Mouse (Mus musculus) intestine, embryonic 15.5 days (tissue): Measurements from ENCODE around the gene Hdac4. TPM values are rescaled to one million over a fixed set of nuclear protein-coding genes. Genes with fewer than 3 reads are reported as not detected.
A peak's percentile ranks its signal among the peaks of the same experiment; 100 is the strongest.

Experiments
- ATAC-seq: fragments of 200-750 bp; cut with Nextera tagmentation; 2 replicates; pipeline ENCODE4 v1.8.0; 2017; ENCODE audit warnings: moderate TSS enrichment, moderate library complexity
- H3K27ac ChIP-seq: fragments of 300-500 bp; sonication (generic); 2 replicates; pipeline ENCODE4 v1.5.1; 2015; ENCODE audit warnings: mild to moderate bottlenecking, inconsistent platforms
- H3K27me3 ChIP-seq: fragments of 300-500 bp; sonication (generic); replicated peaks from 2 replicates; pipeline ENCODE4 v1.6.1; 2015; ENCODE audit warnings: inconsistent platforms
- H3K36me3 ChIP-seq: fragments of 300-500 bp; sonication (generic); 2 replicates; pipeline ENCODE4 v1.6.1; 2015; ENCODE audit warnings: inconsistent platforms
- H3K4me1 ChIP-seq: fragments of 300-500 bp; sonication (generic); replicated peaks from 2 replicates; pipeline ENCODE4 v1.6.1; 2015; ENCODE audit warnings: inconsistent platforms
- H3K4me2 ChIP-seq: fragments of 300-500 bp; sonication (generic); replicated peaks from 2 replicates; pipeline ENCODE4 v1.6.1; 2015; ENCODE audit warnings: mild to moderate bottlenecking, inconsistent platforms
- H3K4me3 ChIP-seq: fragments of 300-500 bp; sonication (generic); replicated peaks from 2 replicates; pipeline ENCODE4 v1.5.1; 2015; ENCODE audit warnings: inconsistent platforms
- H3K9ac ChIP-seq: fragments of 300-500 bp; sonication (generic); 2 replicates; pipeline ENCODE4 v1.6.1; 2015; ENCODE audit warnings: inconsistent platforms
- H3K9me3 ChIP-seq: fragments of 300-500 bp; sonication (generic); 2 replicates; pipeline ENCODE4 v1.6.1; 2016; ENCODE audit warnings: inconsistent platforms
- WGBS: fragments of 180-500 bp; shearing (Covaris S2); methylation state at CpG from one replicate; pipeline ENCODE4 v1.1.7; 2015; 5-methylcytosine and 5-hydroxymethylcytosine counted together
- polyA plus RNA-seq: library from polyadenylated mRNA; unstranded; fragments of >200 nt; fragmentation: Nextera tagmentation; extraction: Ambion mirVana; gene quantifications from 2 replicates; pipeline ENCODE4 v1.2.1, GENCODE M21; 2015

Hdac4 gene
- polyA plus RNA-seq, 1 experiment from 2014 or later: 12.5 TPM

DNA sequence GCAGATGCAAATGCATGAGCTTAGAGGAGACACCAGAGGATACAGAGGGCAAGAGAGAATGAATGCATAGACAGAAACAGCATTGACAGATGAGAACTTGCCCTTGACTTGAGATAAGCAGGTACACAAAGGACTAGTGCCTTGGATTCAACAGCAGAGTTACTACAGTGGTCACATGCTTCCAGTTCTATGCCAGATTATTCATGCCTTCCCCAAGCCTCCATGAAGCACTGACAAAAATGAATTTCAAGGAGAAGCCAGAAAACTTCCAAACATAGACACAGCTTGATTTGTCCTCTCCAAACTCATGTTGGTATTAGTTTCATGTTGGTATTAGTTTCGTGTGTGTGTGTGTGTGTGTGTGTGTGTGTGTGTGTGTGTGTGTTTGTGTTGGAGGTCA, 149.8 kb downstream of the Hdac4 start:
- H3K36me3 ChIP-seq: no peaks in the 10 kb centered on the region
- 67% methylated on average over 1 of the region's 1 CpGs for WGBS

DNA sequence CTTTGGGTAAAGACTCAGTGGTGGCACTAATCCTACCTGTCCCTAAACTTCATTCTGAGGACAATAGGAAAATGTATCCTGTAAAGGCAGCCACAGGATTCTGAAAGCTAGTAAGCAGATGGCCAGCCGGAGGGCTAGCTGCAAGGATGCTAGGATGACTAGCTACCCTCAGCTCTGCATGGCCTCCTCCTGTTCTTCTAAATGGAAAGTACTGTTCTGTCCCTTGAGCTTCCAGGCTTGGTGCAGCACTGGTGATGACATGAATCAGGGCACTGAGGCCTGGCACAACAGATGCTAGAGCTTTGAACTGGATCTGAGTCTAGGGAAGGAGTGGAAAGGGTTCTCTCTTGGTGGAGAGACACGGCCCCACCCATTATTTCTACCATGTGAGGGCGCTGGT, 150.6 kb downstream of the Hdac4 start:
- Histone ChIP-seq H3K27me3 (no peaks in the 10 kb centered on the region), H3K27ac (no peak overlapping the region), H3K4me2 (no peak overlapping the region), H3K36me3 (no peaks in the 10 kb centered on the region), H3K9me3 (no peaks in the 10 kb centered on the region), H3K4me1 (0 out of 2 replicates have a peak, but pooled peaks cover 4% of the 10 kb centered on the region), H3K4me3 (no peak overlapping the region), H3K9ac (no peak overlapping the region)
- WGBS: 93% methylated on average over 3 of the region's 3 CpGs
- no peak for ATAC-seq

More for the DNA sequence above, 149.8 kb downstream of the Hdac4 start:
- H3K4me1 ChIP-seq: peaks cover 4% of the 10 kb centered on the region; the same call in 1 of the 2 replicates
- no peaks in the 10 kb centered on the region for H3K9me3 ChIP-seq
- H3K9ac ChIP-seq: no peak overlapping the region
- no peak overlapping the region for H3K27ac ChIP-seq
- H3K27me3 ChIP-seq: no peaks in the 10 kb centered on the region
- H3K4me3 ChIP-seq: no peak overlapping the region
- ATAC-seq: no peak
- H3K4me2 ChIP-seq: no peak overlapping the region

DNA sequence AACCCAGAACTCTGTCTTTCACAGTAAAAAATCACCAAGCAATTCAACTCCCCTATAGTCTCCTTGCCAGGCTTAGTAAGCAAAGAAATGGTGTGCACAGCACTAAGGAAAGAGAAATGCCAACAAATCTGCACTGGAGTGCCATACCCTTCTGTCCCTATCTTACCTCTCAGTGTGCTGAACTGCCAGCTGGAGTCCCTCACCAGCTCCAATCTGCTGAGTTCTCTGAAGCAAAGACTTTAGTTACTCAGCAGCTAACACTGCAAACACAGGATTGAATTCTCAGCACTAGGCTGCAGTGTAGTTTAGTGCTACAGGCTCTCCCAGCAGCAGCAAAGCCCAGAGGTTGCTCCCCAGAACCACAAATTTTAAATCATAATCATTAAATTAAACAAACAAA, 151.5 kb downstream of the Hdac4 start:
- H3K27me3 ChIP-seq: no peaks in the 10 kb centered on the region
- H3K9me3 ChIP-seq: no peaks in the 10 kb centered on the region
- H3K36me3 ChIP-seq: no peaks in the 10 kb centered on the region
- no peak overlapping the region for H3K27ac ChIP-seq
- H3K4me2 ChIP-seq: no peak overlapping the region
- H3K4me3 ChIP-seq: no peak overlapping the region
- no peak overlapping the region for H3K9ac ChIP-seq
- H3K4me1 ChIP-seq: 0 out of 2 replicates have a peak, but pooled peaks cover 4% of the 10 kb centered on the region
- no peak for ATAC-seq

DNA sequence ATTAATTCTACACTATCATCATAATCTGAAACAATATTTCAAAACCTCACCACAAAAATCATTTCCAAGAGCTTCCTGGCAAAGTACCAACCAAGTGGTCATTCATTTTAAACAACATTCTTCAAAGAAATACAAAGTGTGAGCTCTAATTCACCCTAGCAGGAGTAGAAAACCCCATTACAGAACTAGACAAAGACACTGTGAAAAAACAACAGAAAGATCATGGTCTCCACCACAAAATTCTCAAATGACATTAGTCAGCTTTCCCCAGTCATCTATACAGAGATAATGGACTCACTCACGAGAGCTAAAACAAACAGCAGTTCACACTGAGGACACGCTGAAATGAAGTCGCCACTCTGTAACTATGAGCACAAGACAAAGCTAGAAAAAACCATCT, 153.4 kb downstream of the Hdac4 start:
- Histone ChIP-seq H3K36me3 (no peaks in the 10 kb centered on the region), H3K27ac (no peak overlapping the region), H3K4me2 (no peak overlapping the region), H3K27me3 (no peaks in the 10 kb centered on the region), H3K4me3 (no peak overlapping the region), H3K4me1 (0 out of 2 replicates have a peak, but pooled peaks cover 8% of the 10 kb centered on the region), H3K9ac (no peak overlapping the region), H3K9me3 (no peaks in the 10 kb centered on the region)
- WGBS: 19% methylated on average over 3 of the region's 3 CpGs
- ATAC-seq: no peak

DNA sequence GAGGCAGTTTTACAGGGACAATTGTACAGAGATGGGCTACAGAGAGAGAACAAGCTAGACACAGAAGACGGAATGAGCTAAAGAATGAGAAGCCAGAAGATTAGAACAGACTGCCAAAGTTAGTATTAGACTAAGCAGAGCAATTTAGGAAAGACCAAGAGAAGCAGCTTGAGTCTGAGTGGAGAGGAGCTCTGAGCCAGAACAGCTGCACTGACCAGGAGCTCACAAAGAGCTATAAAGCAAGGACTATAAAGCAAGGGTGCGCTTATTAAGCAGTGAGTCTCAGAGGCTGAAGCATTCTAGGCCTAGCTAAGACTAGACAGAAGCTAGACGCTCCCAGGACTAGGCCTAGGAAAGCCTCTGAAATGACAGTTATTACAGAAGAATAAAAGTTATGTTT, 154.2 kb downstream of the Hdac4 start:
- Histone ChIP-seq H3K27ac (no peak overlapping the region), H3K27me3 (no peaks in the 10 kb centered on the region), H3K4me1 (0 out of 2 replicates have a peak, but pooled peaks cover 8% of the 10 kb centered on the region), H3K4me2 (no peak overlapping the region), H3K36me3 (no peaks in the 10 kb centered on the region), H3K9ac (no peak overlapping the region), H3K4me3 (no peak overlapping the region), H3K9me3 (no peaks in the 10 kb centered on the region)
- ATAC-seq: no peak
- WGBS: 57% methylated on average over 3 of the region's 3 CpGs

GRCm38 (mm10) chr1:92038714-92039113, 156.8 kb downstream of the Hdac4 start:
- Histone ChIP-seq H3K4me3 (no peak overlapping the region), H3K27ac (no peak overlapping the region), H3K9me3 (no peaks in the 10 kb centered on the region), H3K9ac (no peak overlapping the region), H3K4me1 (0 out of 2 replicates have a peak, but pooled peaks cover 8% of the 10 kb centered on the region), H3K27me3 (no peaks in the 10 kb centered on the region), H3K36me3 (no peaks in the 10 kb centered on the region), H3K4me2 (no peak overlapping the region)
- peak; percentile 55; the same call in 1 of the 2 replicates for ATAC-seq
- 20% methylated on average over 1 of the region's 1 CpGs for WGBS

DNA sequence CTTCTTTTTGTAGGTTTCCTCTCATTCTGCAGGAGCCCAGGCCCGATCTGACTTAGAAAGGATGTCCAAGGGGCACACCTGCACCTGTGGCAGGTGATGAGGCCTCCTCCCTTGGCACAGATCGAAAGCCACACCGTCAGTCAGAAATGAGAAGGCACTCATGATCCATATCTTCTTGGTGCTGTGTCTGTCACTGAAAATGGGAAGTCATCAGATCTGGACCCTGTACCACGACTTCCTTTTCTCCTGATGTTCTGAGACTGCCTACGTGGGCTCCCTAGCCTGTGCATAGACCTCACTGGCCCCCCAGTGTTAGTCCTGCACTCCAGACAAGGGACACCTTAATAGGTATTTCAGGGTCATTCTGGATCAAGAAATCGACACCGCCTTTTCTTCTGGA, 158.5 kb downstream of the Hdac4 start:
- Histone ChIP-seq H3K9ac (no peak overlapping the region), H3K27ac (no peak overlapping the region), H3K9me3 (no peaks in the 10 kb centered on the region), H3K4me2 (no peak overlapping the region), H3K4me1 (0 out of 2 replicates have a peak, but pooled peaks cover 3% of the 10 kb centered on the region), H3K27me3 (no peaks in the 10 kb centered on the region), H3K4me3 (no peak overlapping the region), H3K36me3 (no peaks in the 10 kb centered on the region)
- WGBS: 91% methylated on average over 7 of the region's 7 CpGs
- ATAC-seq: no peak

- Histone ChIP-seq H3K9me3 (no peaks in the 10 kb centered on the region), H3K4me2 (no peak overlapping the region), H3K27me3 (no peaks in the 10 kb centered on the region), H3K27ac (no peak overlapping the region), H3K4me1 (0 out of 2 replicates have a peak, but pooled peaks cover 3% of the 10 kb centered on the region), H3K36me3 (no peaks in the 10 kb centered on the region), H3K9ac (no peak overlapping the region), H3K4me3 (no peak overlapping the region)
- WGBS: 64% methylated on average over 6 of the region's 6 CpGs
- ATAC-seq: no peak; the same call in 1 of the 2 replicates
Observed at GRCm38 (mm10) chr1:92035770-92036169, 159.7 kb downstream of the Hdac4 start.

- Histone ChIP-seq H3K27me3 (no peaks in the 10 kb centered on the region), H3K9ac (no peak overlapping the region), H3K9me3 (no peaks in the 10 kb centered on the region), H3K36me3 (no peaks in the 10 kb centered on the region), H3K4me3 (no peak overlapping the region), H3K27ac (no peak overlapping the region), H3K4me1 (0 out of 2 replicates have a peak, but pooled peaks cover 3% of the 10 kb centered on the region), H3K4me2 (no peak overlapping the region)
- WGBS: 83% methylated on average over 3 of the region's 3 CpGs
- no peak for ATAC-seq
Observed at GRCm38 (mm10) chr1:92034247-92034646, 161.3 kb downstream of the Hdac4 start.

GRCm38 (mm10) chr1:92033463-92033862, 162.0 kb downstream of the Hdac4 start:
- H3K36me3 ChIP-seq: no peaks in the 10 kb centered on the region
- WGBS: 92% methylated on average over 7 of the region's 7 CpGs
- H3K27me3 ChIP-seq: no peaks in the 10 kb centered on the region
- ATAC-seq: no peak
- H3K4me2 ChIP-seq: no peak overlapping the region
- H3K4me3 ChIP-seq: no peak overlapping the region
- H3K4me1 ChIP-seq: no peaks in the 10 kb centered on the region
- no peaks in the 10 kb centered on the region for H3K9me3 ChIP-seq
- H3K9ac ChIP-seq: no peak overlapping the region
- no peak overlapping the region for H3K27ac ChIP-seq

DNA sequence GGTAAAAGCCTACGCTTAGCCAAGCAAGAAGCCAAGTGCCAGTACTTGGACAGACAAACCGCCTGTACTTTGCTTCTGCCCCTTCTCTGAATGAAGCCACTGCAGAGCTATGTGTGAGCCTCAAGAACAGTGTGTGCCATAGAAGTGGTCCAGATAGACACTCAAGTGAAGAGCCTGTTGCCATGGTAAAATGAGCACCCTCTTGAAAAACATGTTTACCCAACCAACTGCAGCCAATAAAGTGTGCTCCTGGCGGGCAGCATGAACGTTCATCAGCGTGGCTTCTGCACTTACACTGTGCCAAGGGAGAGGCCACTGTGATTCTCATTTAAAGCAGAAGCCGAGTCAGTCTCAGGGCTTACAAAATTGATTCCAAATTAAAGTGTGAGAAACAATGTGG, 165.0 kb downstream of the Hdac4 start:
- Histone ChIP-seq H3K4me3 (no peak overlapping the region), H3K4me2 (no peak overlapping the region), H3K36me3 (peaks cover 3% of the 10 kb centered on the region; the same call in 1 of the 2 replicates), H3K9me3 (no peaks in the 10 kb centered on the region), H3K27me3 (no peaks in the 10 kb centered on the region), H3K4me1 (no peaks in the 10 kb centered on the region), H3K9ac (no peak overlapping the region), H3K27ac (no peak overlapping the region)
- no peak for ATAC-seq
- 84% methylated on average over 6 of the region's 6 CpGs for WGBS

- H3K27me3 ChIP-seq: no peaks in the 10 kb centered on the region
- H3K4me1 ChIP-seq: no peaks in the 10 kb centered on the region
- no peak overlapping the region for H3K9ac ChIP-seq
- ATAC-seq: no peak
- 90% methylated on average over 2 of the region's 2 CpGs for WGBS
- no peaks in the 10 kb centered on the region for H3K9me3 ChIP-seq
- H3K36me3 ChIP-seq: peaks cover 3% of the 10 kb centered on the region; the same call in 1 of the 2 replicates
- no peak overlapping the region for H3K27ac ChIP-seq
- no peak overlapping the region for H3K4me2 ChIP-seq
- H3K4me3 ChIP-seq: no peak overlapping the region
Observed at GRCm38 (mm10) chr1:92028158-92028557, 167.3 kb downstream of the Hdac4 start.

DNA sequence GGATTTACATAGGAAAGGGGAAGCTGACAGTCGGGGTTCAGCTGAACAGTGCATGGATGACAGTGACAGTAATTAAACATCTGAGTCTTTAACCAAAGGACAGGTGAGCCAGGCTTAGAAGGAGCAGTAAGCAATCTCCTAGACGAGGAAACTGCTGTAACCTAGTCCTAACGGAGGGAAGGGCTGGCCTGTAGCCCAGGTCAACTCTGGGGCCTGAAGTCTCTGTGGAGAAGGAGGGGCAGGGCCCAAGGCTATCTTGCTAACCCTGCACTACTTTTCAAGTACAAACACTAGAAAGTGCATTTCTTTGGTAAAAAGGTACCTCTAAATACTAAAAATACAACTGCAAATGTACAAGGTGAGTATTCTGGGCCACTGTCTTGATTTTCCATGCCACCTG, 169.1 kb downstream of the Hdac4 start:
- WGBS: 93% methylated on average over 3 of the region's 3 CpGs
- H3K27me3 ChIP-seq: no peaks in the 10 kb centered on the region
- no peak overlapping the region for H3K4me3 ChIP-seq
- H3K36me3 ChIP-seq: peaks cover 3% of the 10 kb centered on the region; the same call in 1 of the 2 replicates
- ATAC-seq: no peak
- no peak overlapping the region for H3K4me2 ChIP-seq
- H3K9me3 ChIP-seq: no peaks in the 10 kb centered on the region
- H3K9ac ChIP-seq: no peak overlapping the region
- no peak overlapping the region for H3K27ac ChIP-seq
- H3K4me1 ChIP-seq: no peaks in the 10 kb centered on the region
